Mouse (Mus musculus): ENCODE measurements around the gene Mthfd1l. TPM values are rescaled to one million over a fixed set of nuclear protein-coding genes. Genes with fewer than 3 reads are reported as not detected.

The Mthfd1l gene
- polyA plus RNA-seq, 1 experiment from 2014 or later = 14.6 TPM

GRCm38 (mm10) chr10:4129461-4129860 lies 156.5 kb downstream of the Mthfd1l start:
- no peaks in the 10 kb centered on the region for H3K27me3 ChIP-seq (replicated peaks)
- ATAC-seq (ENCODE audit: insufficient read depth, low FRiP score, low read depth) = no peak
- H3K4me2 ChIP-seq = no peak overlapping the region
- WGBS = 65% methylated on average over 8 of the region's 8 CpGs
- no peak overlapping the region for H3K4me3 ChIP-seq (replicated peaks)
- peak overlapping the region; percentile 33; the same call in 1 of the 2 replicates for H3K27ac ChIP-seq
- no peaks in the 10 kb centered on the region for H3K9me3 ChIP-seq
- no peaks in the 10 kb centered on the region for H3K36me3 ChIP-seq
- peaks cover 6% of the 10 kb centered on the region; the same call in 1 of the 2 replicates for H3K4me1 ChIP-seq
- no peak overlapping the region for H3K9ac ChIP-seq

DNA sequence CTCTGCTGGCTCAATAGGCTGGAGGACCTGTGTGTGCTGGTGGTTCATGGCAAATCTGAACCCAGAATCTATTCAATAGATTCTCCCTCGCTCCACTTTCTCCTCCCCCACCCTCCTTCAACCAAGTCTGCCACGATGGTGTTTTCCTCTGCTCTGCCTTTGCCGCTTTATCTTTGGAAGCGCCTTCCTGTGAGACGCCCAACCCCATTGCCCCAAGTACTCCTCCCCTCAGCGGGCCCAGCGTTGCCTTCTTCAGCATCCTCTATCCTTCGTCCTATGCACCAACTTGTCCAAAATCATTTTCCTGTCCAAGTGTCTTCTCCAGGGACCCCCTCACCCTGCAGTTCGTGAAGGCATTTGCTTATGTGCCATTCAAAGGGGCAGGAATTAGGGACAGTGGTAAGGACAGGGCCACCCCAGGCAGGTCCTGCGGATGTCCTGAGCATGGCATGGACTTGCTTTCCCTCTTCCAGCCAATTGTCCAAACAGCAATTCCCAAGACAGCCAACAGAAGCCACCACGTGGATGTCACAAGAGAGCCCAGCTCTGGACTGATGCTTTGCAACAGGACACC lies 157.2 kb downstream of the Mthfd1l start:
- H3K27ac ChIP-seq = peak overlapping the region; percentile 41
- H3K27me3 ChIP-seq (replicated peaks) = no peaks in the 10 kb centered on the region
- ATAC-seq (ENCODE audit: insufficient read depth, low FRiP score, low read depth) = no peak
- no peak overlapping the region for H3K9ac ChIP-seq
- H3K4me3 ChIP-seq (replicated peaks) = no peak overlapping the region
- H3K36me3 ChIP-seq = no peaks in the 10 kb centered on the region
- no peaks in the 10 kb centered on the region for H3K9me3 ChIP-seq
- 79% methylated on average over 11 of the region's 11 CpGs for WGBS
- no peak overlapping the region for H3K4me2 ChIP-seq
- peaks cover 6% of the 10 kb centered on the region; the same call in 1 of the 2 replicates for H3K4me1 ChIP-seq

DNA sequence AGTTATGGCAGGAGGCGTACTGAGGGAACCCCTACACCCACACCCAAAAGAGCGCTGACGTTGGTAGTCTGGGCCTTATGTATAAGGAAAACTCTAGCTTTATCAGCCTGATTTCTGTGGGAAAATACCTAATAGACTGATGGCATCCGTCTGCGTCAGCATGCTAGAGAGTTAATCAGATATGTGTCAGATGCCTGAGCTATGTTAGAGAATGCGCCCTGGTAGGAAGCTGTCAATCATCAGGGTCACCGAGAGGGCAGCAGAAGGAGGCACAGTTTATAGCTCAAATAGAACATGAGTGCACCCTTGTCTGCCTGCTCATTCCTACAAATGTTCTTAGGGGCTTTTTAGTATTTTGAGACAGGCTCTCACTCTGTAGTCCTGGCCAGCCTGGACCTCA lies 159.8 kb downstream of the Mthfd1l start:
- H3K36me3 ChIP-seq = no peaks in the 10 kb centered on the region
- no peaks in the 10 kb centered on the region for H3K27me3 ChIP-seq (replicated peaks)
- no peaks in the 10 kb centered on the region for H3K9me3 ChIP-seq
- 0 out of 2 replicates have a peak, but pooled peaks cover 3% of the 10 kb centered on the region for H3K4me1 ChIP-seq
- no peak overlapping the region for H3K4me2 ChIP-seq
- no peak overlapping the region for H3K4me3 ChIP-seq (replicated peaks)
- ATAC-seq (ENCODE audit: insufficient read depth, low FRiP score, low read depth) = peak; percentile 57; the same call in 1 of the 2 replicates
- H3K9ac ChIP-seq = no peak overlapping the region
- no peak overlapping the region for H3K27ac ChIP-seq
- WGBS = 48% methylated on average over 7 of the region's 7 CpGs

DNA sequence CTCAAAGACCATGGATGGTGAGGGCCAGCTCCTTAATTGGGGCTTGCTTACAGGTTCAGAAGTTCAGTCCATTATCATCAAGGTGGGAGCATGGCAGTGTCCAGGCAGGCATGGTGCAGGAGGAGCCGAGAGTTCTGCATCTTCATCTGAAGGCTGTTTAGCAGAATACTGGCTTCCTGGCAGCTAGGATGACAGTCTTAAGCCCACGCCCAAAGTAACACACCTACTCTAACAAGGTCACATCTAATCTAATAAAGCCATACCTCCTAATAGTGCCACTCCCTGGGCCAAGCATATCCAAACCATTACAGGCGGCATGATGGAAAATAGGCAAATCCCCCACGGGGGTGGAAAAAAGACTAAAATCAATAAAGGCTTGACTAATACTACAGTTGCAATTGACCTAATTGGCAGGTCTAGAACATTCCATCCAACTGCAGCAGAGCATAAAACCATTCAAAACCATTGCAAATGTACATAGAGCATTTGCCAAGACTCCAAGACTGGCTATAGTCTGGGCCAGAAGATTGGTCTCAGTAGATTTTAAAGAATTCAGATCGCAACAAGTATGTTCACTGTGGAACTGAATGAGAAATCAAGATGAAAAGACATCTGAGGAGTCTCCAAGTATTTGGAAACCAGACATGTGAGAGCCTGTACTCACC lies 162.3 kb downstream of the Mthfd1l start:
- Histone ChIP-seq H3K9me3 (no peaks in the 10 kb centered on the region), H3K36me3 (no peaks in the 10 kb centered on the region), H3K4me3 (replicated peaks) (no peak overlapping the region), H3K9ac (no peak overlapping the region), H3K27me3 (replicated peaks) (no peaks in the 10 kb centered on the region), H3K4me1 (0 out of 2 replicates have a peak, but pooled peaks cover 3% of the 10 kb centered on the region), H3K4me2 (no peak overlapping the region), H3K27ac (no peak overlapping the region)
- WGBS = 87% methylated on average over 5 of the region's 5 CpGs
- ATAC-seq (ENCODE audit: insufficient read depth, low FRiP score, low read depth) = no peak

GRCm38 (mm10) chr10:4139531-4139930 lies 166.6 kb downstream of the Mthfd1l start:
- Histone ChIP-seq H3K9ac (no peak overlapping the region), H3K4me2 (no peak overlapping the region), H3K27ac (no peak overlapping the region), H3K9me3 (no peaks in the 10 kb centered on the region), H3K4me3 (replicated peaks) (no peak overlapping the region), H3K4me1 (no peaks in the 10 kb centered on the region), H3K27me3 (replicated peaks) (no peaks in the 10 kb centered on the region), H3K36me3 (no peaks in the 10 kb centered on the region)
- WGBS = 82% methylated on average over 3 of the region's 3 CpGs
- ATAC-seq (ENCODE audit: insufficient read depth, low FRiP score, low read depth) = no peak

DNA sequence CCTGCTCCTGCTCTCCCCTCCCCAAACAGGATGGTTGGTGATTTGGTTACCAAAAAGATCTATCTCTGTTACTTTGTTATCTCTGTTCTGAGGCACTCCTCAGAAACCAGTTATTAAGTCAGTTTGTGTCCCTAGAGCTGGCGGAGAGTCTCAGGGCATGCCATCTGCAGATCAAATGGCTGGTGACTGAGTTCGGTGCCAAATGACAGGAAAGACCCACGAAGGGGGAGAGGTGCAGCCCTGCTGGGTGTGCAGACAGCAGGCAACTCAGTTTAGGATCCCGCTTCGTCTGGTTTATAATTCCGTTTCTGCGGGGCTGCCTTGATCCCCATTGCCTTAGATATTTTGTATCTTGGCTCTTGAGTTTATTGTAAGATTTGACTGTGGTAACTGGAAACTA lies 168.8 kb downstream of the Mthfd1l start:
- Histone ChIP-seq H3K4me2 (no peak overlapping the region), H3K9ac (no peak overlapping the region), H3K4me1 (no peaks in the 10 kb centered on the region), H3K36me3 (no peaks in the 10 kb centered on the region), H3K4me3 (replicated peaks) (no peak overlapping the region), H3K9me3 (no peaks in the 10 kb centered on the region), H3K27ac (no peak overlapping the region), H3K27me3 (replicated peaks) (no peaks in the 10 kb centered on the region)
- 72% methylated on average over 7 of the region's 7 CpGs for WGBS
- no peak for ATAC-seq (ENCODE audit: insufficient read depth, low FRiP score, low read depth)

DNA sequence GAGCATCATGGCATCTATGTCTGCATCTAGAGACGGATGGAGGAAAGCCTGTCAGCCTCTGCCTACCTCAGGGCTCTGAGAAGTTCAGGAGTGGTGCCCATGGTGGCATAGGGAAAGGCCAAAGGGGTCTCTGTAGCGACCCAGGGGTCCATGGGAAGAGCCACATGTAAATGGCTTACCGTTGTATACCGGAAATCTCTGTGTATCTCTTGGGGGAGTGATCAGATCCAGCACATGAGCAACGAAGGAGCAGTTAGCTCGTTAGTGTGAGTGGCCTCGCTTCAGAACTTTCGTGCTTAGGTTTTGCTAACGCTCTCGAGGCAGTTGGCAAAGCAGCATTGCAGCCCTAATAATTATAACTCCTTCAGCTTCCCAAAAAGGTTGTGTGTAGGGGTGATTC lies 169.9 kb downstream of the Mthfd1l start:
- WGBS = 85% methylated on average over 10 of the region's 10 CpGs
- Histone ChIP-seq H3K4me1 (no peaks in the 10 kb centered on the region), H3K4me3 (replicated peaks) (no peak overlapping the region), H3K36me3 (no peaks in the 10 kb centered on the region), H3K4me2 (no peak overlapping the region), H3K9ac (no peak overlapping the region), H3K27me3 (replicated peaks) (no peaks in the 10 kb centered on the region), H3K27ac (no peak overlapping the region), H3K9me3 (no peaks in the 10 kb centered on the region)
- ATAC-seq (ENCODE audit: insufficient read depth, low FRiP score, low read depth) = no peak

GRCm38 (mm10) chr10:4143381-4143780 lies 170.5 kb downstream of the Mthfd1l start:
- Histone ChIP-seq H3K4me3 (replicated peaks) (no peak overlapping the region), H3K9me3 (no peaks in the 10 kb centered on the region), H3K27ac (no peak overlapping the region), H3K36me3 (no peaks in the 10 kb centered on the region), H3K4me2 (no peak overlapping the region), H3K4me1 (no peaks in the 10 kb centered on the region), H3K27me3 (replicated peaks) (no peaks in the 10 kb centered on the region), H3K9ac (no peak overlapping the region)
- ATAC-seq (ENCODE audit: insufficient read depth, low FRiP score, low read depth) = no peak
- 94% methylated on average over 1 of the region's 1 CpGs for WGBS

DNA sequence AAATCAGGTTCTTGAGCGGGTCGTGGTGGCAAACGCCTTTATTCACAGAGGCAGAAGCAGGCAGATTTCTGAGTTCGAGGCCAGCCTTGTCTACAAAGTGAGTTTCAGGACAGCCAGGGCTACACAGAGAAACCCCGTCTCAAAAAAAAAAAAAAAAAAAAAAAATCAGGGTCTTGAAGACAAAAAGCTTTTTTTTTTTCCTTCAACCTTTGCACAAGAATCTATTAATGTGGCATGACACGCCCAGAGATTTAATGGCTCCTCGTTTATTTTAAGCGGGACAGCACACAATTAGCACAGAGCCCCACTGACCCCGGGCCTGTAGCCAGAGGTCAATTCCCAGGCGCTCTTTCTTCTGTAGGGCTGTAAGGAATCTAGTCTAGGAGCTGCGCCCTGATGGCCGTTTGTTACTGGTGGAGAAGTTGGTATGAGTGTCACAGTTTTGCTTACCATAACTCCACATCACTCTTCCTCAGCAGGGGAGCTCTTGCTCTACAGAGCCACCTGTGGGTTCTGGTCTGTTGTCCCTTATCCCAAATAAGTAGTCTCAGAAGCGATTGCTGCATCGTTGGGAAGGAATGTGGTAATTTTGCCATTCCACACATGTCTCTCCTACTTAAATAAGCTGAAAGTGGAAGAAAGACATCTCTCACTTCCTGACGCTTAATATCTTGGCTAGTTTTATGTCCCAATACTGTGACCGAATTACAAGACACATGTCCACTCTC lies 172.3 kb downstream of the Mthfd1l start:
- H3K27me3 ChIP-seq (replicated peaks) = no peaks in the 10 kb centered on the region
- no peak for ATAC-seq (ENCODE audit: insufficient read depth, low FRiP score, low read depth)
- H3K9ac ChIP-seq = no peak overlapping the region
- no peaks in the 10 kb centered on the region for H3K9me3 ChIP-seq
- H3K27ac ChIP-seq = no peak overlapping the region
- no peak overlapping the region for H3K4me2 ChIP-seq
- H3K36me3 ChIP-seq = peaks cover 4% of the 10 kb centered on the region; the same call in 1 of the 2 replicates
- 52% methylated on average over 16 of the region's 16 CpGs for WGBS
- H3K4me3 ChIP-seq (replicated peaks) = no peak overlapping the region
- no peaks in the 10 kb centered on the region for H3K4me1 ChIP-seq

DNA sequence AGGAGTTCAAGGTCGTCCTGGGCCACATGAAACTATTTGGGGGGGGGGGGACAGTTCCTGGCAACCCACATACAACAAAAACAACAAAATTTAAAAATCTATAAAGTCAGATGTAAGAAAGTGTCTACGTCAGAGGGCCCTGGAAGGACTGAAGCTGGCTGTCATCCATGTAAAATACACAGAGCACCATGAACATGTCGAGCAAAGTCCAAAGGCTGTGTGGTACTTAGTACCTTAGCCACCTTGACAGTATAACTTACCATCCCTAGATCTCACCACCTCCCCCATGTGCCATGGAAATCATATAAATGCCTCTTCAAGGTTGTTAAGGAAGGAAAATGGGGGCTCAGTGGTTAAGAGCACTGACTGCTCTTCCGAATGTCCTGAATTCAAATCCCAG lies 174.0 kb downstream of the Mthfd1l start:
- no peak overlapping the region for H3K4me2 ChIP-seq
- peaks cover 4% of the 10 kb centered on the region; the same call in 1 of the 2 replicates for H3K36me3 ChIP-seq
- no peak overlapping the region for H3K9ac ChIP-seq
- H3K4me3 ChIP-seq (replicated peaks) = no peak overlapping the region
- no peaks in the 10 kb centered on the region for H3K27me3 ChIP-seq (replicated peaks)
- H3K9me3 ChIP-seq = no peaks in the 10 kb centered on the region
- WGBS = 84% methylated on average over 4 of the region's 4 CpGs
- H3K27ac ChIP-seq = no peak overlapping the region
- no peaks in the 10 kb centered on the region for H3K4me1 ChIP-seq
- no peak for ATAC-seq (ENCODE audit: insufficient read depth, low FRiP score, low read depth)

DNA sequence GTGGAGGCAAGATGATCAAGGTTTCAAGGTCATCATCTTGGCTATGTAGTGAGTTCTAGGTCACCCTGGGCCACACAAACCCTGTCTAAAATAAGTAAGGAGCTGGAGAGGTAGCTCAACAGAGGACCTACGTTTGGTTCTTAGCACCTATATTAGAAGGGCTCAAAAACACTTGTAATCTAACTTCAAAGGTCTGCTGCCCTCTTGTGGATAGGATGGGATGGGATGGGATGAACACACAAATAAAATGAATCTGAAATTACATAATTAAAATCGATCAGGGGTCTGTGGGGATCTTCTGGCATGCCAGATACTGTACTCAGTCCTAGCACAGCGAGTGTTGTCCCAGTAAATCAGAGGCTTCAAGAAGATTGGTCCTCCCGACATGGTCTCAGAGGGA lies 178.2 kb downstream of the Mthfd1l start:
- Histone ChIP-seq H3K4me2 (no peak overlapping the region), H3K27ac (no peak overlapping the region), H3K4me3 (replicated peaks) (no peak overlapping the region), H3K9me3 (no peaks in the 10 kb centered on the region), H3K36me3 (peaks cover 4% of the 10 kb centered on the region; the same call in 1 of the 2 replicates), H3K9ac (no peak overlapping the region), H3K27me3 (replicated peaks) (no peaks in the 10 kb centered on the region), H3K4me1 (0 out of 2 replicates have a peak, but pooled peaks cover 3% of the 10 kb centered on the region)
- no peak for ATAC-seq (ENCODE audit: insufficient read depth, low FRiP score, low read depth)
- WGBS = 92% methylated on average over 4 of the region's 4 CpGs
